Mouse (Mus musculus) testis, adult 2 months (tissue): Measurements from ENCODE around the gene Myadml2.

ENCODE experiments used
- CTCF ChIP-seq: fragments of 200-500 bp; IDR thresholded peaks from 2 replicates; pipeline ENCODE4 v1.5.1; 2012; ENCODE audit warnings: low read depth, mild to moderate bottlenecking, inconsistent platforms, low read length, moderate library complexity; ENCODE audit not compliant: control insufficient read depth, insufficient read depth, insufficient replicate concordance
- POLR2A ChIP-seq: fragments of 200-500 bp; IDR thresholded peaks from 2 replicates; pipeline ENCODE4 v1.6.1; 2012; ENCODE audit warnings: low read depth, mild to moderate bottlenecking, inconsistent platforms, low read length, moderate library complexity; ENCODE audit not compliant: control insufficient read depth

DNA sequence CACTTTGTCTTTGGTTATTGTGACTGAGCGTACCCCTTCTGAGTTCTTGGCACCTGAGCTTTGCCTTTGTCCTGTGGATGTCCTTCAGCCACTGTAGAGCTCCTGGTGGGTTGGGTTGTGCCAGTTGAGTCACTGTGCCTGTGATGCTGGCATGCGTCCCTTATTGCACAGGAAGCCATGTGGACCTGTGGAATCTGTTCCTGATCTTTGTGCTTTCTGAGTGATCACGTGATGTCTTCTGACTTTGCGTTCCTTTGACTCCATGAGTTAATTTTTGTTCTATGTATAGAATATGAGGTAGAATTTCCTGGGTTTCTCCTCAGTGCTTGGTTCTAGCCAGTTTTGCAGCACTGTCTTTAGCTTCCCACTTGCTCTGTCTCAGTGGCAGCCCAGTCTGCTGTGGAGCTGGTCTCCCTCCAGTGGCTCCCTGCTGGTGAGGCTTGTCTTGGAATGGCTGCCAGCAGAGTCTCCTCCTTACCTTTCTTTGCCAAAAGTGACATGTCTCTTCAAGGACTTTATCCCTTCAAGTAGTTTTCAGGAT lies 44.6 kb upstream of the Myadml2 start:
- TF ChIP-seq POLR2A (no peak), CTCF (no peak)
